Mouse (Mus musculus) c-Kit-negative CD71-positive TER-119-positive erythroid progenitor cells, embryonic 14.5 days (primary cell): ENCODE data around the gene Kcne1l.

Source experiments
- DNase-seq: peaks from one replicate; pipeline ENCODE4 v3.0.0-alpha.2; 2013; ENCODE audit warnings: low read depth, low spot score

Gene Kcne1l

DNA sequence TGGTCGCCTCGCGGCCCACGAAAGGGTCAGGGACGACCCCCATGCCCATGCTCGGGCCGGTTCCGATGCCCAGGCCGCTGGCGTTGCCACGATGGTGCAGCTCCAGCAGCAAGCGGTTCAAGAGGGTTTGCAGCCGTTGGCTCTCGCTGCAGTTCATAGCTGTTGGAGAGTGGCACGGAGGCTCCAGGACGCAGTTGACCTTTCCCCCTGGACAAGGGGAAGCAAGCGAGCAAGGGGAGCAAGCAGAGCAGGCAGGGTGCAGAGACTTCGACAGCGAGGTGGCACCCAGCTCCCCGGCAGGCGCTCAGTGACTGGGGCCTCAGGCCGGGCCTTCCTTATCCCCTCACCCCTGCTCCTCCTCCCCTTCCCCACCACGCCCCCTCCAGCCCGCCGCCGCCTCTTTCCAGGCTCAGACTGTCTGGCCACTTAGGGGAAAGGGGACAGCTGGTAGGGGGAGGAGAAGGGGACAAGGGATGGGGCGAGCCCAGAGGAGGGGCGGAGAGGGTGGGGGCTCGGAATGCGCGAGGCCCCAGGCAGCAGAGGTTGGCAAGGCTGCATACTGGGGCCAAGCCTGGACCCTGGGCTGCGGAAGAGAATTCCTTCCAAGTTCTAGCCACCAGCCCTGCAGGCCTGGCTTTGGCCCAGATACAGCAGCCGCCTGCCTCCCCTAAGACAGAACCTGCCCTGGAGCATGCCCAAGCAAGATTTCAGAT lies at the start of gene Kcne1l:
Gene Kcne1l (minus strand): TSS at position 426 of the 713 bp plus-strand sequence.
- DNase-seq: no peak

DNA sequence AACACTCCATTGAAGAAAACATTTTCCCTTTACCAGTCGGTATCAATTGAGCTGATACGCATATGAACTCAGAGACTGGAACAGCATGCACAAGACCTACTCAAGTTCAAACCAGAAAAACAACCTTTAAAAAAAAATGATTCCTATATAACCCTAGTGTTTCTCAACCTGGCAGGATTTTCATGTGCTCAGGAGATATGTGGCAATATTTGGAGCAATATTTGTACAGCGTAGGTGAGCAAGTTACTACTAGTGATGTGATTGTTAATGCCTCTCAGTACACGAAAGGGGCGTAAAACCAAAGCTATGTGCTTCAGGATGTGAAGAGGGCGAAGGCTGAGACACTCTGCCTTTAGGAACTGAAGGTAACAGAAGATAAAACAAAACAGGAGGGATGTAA lies 30.1 kb upstream of the Kcne1l start:
- DNase-seq: no peak

DNA sequence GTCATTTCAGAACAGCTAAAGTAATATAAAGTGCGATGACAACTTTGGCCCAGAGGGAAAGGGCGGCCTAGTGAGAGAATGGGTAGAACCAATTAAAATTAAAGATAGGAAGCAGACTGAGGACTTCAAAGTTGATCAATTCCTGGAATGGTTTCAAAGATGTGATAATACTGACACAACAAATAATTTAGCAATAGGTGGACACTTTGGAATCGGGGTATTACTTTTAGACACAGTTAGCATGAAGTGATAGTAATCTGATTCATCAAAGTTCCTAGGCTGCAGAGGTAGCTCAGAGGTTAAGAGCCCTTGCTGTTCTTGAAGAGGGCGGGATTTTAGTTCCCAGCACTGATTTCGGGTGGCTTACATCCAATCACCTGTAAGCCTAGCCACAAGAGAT lies 29.4 kb upstream of the Kcne1l start:
- DNase-seq: no peak

DNA sequence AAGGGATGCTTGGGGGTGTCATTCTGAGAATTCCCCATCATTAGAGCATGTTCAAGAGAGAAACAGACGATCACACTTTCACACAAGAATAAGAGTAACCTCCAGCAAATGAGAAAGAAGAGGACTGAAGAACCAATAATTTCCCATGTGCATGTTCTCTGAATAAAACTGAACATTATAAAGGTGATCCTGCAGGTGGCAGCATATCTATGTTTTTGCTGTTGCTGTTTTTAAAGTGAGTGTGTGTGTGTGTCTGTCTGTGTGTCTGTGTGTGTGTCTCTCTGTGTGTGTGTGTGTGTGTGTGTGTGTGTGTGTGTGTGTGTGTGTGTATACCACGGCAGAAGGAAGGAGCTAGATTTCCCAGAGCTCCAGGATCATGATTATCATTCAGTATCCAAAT lies 19.7 kb upstream of the Kcne1l start:
- no peak for DNase-seq

DNA sequence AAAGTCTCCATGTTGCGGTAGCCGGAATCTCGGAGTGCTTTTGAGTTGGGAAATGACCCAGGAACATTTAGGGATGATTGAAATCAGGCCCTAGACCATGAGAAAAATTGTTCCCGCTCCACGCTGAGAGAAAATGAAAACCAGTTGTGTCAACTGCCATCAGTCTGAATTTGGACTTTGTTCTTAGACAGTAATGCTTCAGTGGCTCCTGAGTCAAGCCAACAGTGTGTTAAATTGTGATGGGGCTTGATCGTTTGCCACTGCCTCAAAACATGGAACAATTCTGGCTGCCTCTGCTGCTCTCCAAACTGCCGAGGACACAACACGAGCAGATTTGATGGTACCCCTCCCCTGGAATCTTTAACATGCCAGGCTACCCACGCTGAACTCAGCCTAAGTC lies 10.0 kb upstream of the Kcne1l start:
- no peak for DNase-seq

DNA sequence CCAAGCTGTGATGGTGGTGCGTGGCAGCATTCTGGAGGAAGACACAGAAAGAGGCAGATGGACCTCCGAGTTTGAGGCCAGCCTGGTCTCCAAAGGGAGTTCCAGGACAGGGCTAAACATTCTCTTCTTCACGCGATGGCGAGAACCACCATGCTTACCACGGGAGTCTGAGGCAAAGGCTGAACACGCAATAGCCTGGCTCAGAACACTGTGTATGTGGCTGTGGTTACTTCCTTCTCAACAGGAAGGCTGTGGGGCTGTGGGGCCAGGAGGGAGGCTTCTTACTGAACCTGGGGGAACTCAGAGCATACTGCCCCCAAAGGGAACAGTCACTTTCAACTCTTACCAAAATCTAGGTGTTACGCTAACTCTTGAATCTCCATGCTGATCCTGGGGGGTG lies 9.2 kb upstream of the Kcne1l start:
- no peak for DNase-seq

DNA sequence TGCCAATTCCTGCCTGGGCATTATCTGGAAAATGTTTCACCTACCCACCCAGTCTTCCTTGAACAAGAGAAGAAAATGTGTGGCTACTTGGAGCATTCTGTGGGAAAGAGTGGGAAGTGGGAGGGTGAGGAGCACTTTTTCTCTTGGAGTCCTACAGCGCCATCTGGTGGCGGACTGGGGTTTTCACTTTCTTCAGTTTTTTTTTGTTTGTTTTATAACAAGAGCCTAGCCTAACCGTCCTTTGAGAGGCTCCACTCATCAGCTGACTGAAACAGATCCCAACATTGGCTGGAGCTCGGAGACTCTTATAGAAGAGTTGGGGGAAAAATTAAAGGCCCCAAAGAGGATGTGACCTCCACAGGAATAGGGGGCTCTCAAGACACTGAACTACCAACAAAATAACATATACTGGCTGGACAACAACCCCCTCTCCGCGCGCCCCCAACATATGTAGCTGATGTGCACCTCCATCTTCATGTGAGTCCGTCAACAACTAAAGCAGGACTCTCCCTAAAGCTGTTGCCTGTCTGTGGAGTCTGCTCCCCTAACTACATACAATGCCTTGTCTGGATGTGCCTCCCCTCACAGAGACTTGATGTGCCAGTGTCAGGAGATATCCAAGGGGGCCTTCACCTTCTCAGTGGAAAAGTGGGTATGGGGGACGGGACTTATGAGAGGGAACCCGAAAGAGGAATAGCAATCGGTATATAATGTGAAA lies 8.4 kb upstream of the Kcne1l start:
- peak; percentile 29 for DNase-seq

DNA sequence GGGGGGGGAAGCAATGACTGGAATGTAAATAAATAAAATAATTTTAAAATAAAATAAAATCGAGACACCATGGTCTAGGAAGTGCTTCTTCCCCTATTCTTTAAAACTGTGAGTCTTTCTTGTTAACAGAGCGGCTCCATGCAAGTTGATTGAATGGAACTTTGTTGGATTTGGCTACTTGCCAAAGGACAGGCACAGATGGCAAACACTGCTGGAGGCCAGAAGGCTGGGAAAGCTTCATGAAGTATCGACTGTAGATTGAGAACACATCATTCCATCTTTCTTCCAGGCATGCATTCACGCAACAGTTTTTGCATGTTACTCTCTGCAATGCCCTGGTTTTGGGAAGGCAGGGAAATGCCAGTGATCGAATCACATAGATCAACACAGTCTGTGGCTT lies 4.3 kb upstream of the Kcne1l start:
- no peak for DNase-seq

DNA sequence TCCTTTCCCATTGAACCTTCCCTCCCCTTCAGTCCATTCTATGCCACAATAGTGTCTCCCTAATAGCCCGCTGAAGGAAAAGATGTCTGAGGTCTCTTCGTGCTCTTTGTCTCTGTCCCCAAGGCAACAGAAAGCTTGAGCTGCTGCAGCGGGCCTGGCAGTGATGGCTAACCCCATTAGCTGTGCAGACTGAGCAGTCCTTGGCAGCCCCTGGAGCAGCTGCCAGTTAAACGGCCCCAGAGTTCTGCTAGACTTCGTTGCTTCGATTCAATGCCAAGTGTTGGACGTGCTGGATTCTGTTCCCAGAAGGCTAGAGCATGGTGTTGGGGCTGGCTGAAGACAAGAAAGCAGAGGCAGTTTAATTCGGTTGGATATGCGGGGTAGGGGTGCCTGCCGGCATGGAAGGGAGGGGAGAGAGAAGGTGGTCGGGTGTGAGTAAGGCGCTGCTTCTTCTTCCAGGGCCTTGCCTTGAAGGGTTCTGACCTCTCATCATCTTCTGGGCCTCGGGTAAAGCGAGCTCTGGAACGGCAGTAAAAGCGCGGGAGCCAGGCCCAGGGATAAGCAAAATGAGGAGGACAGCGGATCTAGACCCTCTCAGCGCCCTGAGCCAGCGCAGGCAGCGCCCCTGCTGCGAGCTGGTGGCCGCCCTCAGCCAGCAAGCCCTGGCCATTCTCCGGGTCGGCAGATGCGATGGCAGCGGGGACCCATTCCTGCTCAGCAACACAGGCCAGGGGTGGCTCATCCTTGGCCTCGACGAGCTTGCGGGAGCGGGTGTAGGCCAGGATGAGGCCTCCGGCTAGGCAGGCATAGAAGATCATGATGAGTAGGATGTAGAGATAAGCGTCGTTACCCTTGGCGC lies 855 bp downstream of the Kcne1l start:
- DNase-seq: no peak

DNA sequence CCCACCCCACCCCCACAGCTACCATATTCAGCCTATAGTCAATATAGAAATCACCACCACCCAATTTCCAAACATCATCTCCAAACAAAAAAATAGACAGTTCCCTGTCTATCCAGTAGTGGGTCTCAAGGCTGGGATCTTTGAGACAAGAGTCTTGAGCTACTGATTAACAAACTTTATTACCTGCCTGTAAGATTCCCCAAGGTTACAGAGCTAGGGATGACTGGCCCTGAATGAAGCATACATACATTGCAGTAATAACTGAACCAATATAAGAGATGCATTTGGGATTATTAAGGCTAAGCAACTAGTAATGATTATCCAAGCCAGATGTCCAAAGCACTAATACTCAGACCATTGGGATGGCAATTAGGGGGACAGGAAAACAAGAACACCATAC lies 1.5 kb downstream of the Kcne1l start:
- no peak for DNase-seq

DNA sequence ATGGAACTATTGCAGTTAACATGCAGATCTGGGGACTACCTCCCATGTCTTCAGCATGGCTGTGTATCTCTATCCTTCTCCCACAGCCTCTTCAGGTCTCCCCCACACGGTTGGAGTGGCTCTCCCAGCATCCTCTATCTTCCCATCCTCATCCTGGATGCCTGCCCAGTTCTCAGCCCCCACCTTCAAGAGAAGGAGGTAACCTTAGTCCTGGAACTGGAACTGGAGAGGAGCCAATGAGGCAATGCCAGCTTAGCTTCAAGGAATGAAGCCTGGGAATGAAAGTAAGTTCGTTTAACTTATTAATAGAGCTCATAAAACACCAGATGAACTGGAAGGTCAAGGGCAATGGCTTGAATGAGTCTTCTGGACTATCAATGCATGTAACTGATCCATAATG lies 2.6 kb downstream of the Kcne1l start:
- DNase-seq: no peak

DNA sequence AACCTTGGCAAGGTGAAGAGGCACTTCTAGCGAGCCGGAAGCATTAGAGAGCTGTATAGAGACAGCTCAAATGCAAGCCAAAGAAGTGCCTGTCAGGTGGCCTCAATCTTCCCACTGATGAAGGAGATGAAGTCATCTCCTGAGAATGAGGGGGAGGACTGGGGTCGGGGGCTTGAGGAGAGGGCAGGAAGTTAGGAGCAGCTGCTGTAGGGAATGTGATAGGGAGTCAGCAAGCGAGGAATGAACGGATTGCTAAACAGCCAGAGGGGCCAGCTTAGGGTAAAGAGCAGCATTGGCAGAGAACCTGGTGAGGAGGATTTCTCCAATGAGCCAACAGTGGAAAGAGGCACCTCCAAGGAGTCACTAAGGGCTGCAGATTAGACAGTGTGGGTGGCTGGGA lies 20.2 kb downstream of the Kcne1l start:
- DNase-seq: no peak

DNA sequence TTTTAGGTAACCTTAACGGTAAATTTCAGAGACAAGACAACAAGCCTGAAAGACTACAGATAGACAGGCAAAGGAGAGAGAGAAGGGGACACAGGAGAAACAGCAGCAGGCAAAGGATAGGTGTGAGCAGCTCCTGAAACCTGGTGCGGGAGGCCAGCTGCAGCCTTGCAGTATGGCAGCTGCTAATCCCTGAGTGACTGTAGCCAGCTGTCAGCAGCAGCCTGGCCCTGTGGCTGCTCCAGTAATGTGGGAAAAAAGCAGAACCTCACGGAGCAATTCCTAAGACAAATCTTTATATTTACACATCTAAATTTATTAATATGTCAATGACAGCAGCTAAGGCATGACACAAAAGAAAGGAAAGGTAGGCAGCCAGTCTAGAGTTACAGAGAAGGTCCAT lies 29.5 kb downstream of the Kcne1l start:
- no peak for DNase-seq

DNA sequence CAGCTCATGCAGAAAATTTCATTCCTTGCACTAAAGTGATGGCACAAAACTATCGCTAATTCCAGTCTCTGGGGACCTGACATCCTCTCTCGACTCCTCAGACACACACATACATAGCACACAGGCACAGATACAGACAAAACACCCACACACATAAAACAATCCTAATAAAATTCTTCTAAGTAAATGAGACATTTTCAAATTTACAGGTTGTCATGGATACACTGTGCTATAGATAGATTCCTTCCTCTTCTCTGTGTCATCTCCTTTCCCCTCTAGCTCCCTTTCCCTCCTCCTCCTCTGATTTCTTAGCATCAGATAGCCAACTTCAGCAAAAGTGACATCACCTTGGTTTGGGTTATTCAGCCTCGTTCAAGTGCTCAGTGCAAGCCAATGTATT lies 30.1 kb downstream of the Kcne1l start:
- DNase-seq: no peak
